In the genomic region with DNA sequence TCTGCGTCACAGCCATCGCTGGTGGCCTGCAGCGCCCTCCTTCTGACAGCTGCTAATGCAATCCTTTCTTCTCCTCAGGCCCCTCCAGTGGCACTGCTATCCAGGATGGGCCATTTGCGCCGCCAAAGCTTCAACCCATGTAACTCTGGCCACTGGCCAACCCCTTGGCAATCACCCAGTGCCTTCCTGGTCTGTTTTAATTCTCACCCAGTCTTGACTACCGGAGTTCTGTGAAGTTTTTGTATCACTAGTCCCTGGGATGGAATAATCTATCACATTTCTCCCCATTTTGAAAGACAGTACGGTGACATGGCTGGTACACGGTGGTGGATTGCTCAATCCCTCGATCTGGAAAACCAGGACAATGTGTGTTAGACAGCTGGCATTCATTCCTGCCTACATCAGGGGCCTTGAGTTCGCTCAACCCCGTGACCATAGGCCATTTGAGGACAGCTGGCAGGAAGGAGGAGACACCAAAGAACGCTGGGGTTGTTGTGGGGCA, we compare ENCODE assay signal across 9 mouse cellular contexts.
DNase-seq lines count a peak whose midpoint lies in the region; ATAC-seq and TF ChIP-seq lines count a peak whose summit lies in the region.
"Had no signal": no experiment of that assay in that cellular context is flagged by ENCODE, and none has a peak within 500 bp of the region (broad histone marks: within the 10 kb centered on the region; RNA-seq: fewer than 3 reads in every experiment).

No protein-coding gene starts in this region.

- no peaks in the 10 kb centered on the region for H3K9me3 ChIP-seq in kidney, embryonic 15.5 days (replicated peaks)
- no peaks in the 10 kb centered on the region for H3K9me3 ChIP-seq in heart, postnatal 0 days (replicated peaks; ENCODE audit: control insufficient read depth, low read length)
- H3K9me3 ChIP-seq: embryonic facial prominence, embryonic 12.5 days had no signal

- no peak for TF ChIP-seq CTCF in kidney, adult 2 months (conservative IDR thresholded peaks at IDR 0.05; ENCODE audit: insufficient read depth, insufficient read length, low read depth, low read length)
- peak; percentile 25 for TF ChIP-seq CTCF in heart, postnatal 0 days (IDR thresholded peaks at IDR 0.05; ENCODE audit: low read depth)

- no peak for TF ChIP-seq POLR2A in kidney, adult 2 months (IDR thresholded peaks at IDR 0.05; ENCODE audit: low read depth, low read length)
- TF ChIP-seq POLR2A in myocyte (IDR thresholded peaks at IDR 0.05; ENCODE audit: insufficient read length, low read depth) = no peak

- peaks cover 5% of the 10 kb centered on the region for H3K79me2 ChIP-seq in myocyte (ENCODE audit: control insufficient read depth, insufficient read depth)

- H3K36me3 ChIP-seq in kidney, adult 2 months (ENCODE audit: control insufficient read depth, insufficient read depth, low read length) = no peaks in the 10 kb centered on the region
- peaks cover 15% of the 10 kb centered on the region for H3K36me3 ChIP-seq in kidney, embryonic 15.5 days
- no peaks in the 10 kb centered on the region for H3K36me3 ChIP-seq in heart, postnatal 0 days (replicated peaks; ENCODE audit: control insufficient read depth, insufficient read depth, low read length)
- no peaks in the 10 kb centered on the region for H3K36me3 ChIP-seq in myocyte (ENCODE audit: control insufficient read depth, insufficient read depth)

- H3K9ac ChIP-seq in kidney, embryonic 15.5 days = no peak overlapping the region
- no peak overlapping the region for H3K9ac ChIP-seq in heart, postnatal 0 days (replicated peaks; ENCODE audit: low read depth, low read length)
- H3K9ac ChIP-seq: embryonic facial prominence, embryonic 12.5 days had no signal

- H3K4me2 ChIP-seq in kidney, embryonic 15.5 days = no peak overlapping the region
- H3K4me2 ChIP-seq in heart, postnatal 0 days (ENCODE audit: low read depth, low read length) = 0 out of 2 replicates have a peak overlapping the region, but pooled peaks have one; percentile 5
- no peak overlapping the region for H3K4me2 ChIP-seq in myocyte (ENCODE audit: low read depth)
- H3K4me2 ChIP-seq: embryonic facial prominence, embryonic 12.5 days had no signal

- no peak overlapping the region for H3K4me3 ChIP-seq in kidney, adult 2 months (ENCODE audit: insufficient read depth, low read depth, low read length)
- H3K4me3 ChIP-seq in kidney, embryonic 15.5 days (replicated peaks) = no peak overlapping the region
- H3K4me3 ChIP-seq in heart, postnatal 0 days (ENCODE audit: low read depth, low read length) = no peak overlapping the region
- no peak overlapping the region for H3K4me3 ChIP-seq in myocyte
- H3K4me3 ChIP-seq: embryonic facial prominence, embryonic 12.5 days had no signal

- DNase-seq in kidney, adult 2 months = peak; percentile 93
- peak; percentile 83 for DNase-seq in adrenal gland, adult 2 months
- peak; percentile 79 to 84 for DNase-seq in cerebellum, adult 18-20 months
- peak; percentile 57 for DNase-seq in heart, postnatal 0 days (ENCODE audit: low spot score)
- DNase-seq in spleen, adult 12 weeks (ENCODE audit: low spot score) = no peak
- no peak for DNase-seq in T-cell, adult 2 months (ENCODE audit: low spot score)

- no peak for ATAC-seq in kidney, embryonic 15.5 days (replicated peaks; ENCODE audit: low FRiP score)
- peak; percentile 73 for ATAC-seq in heart, postnatal 0 days (ENCODE audit: insufficient read depth, low read depth)

- peaks cover 57% of the 10 kb centered on the region for H3K4me1 ChIP-seq in kidney, adult 2 months (ENCODE audit: control insufficient read depth, insufficient read depth, low read length)
- peaks cover 43% of the 10 kb centered on the region for H3K4me1 ChIP-seq in kidney, embryonic 15.5 days
- H3K4me1 ChIP-seq in heart, postnatal 0 days (ENCODE audit: control insufficient read depth, insufficient read depth) = peaks cover 38% of the 10 kb centered on the region
- H3K4me1 ChIP-seq: embryonic facial prominence, embryonic 12.5 days had no signal

- WGBS in kidney, adult 2 months = 45% methylated on average over 12 of the region's 12 CpGs
- 76% methylated on average over 12 of the region's 12 CpGs for WGBS in kidney, embryonic 15.5 days
- WGBS in heart, postnatal 0 days = 33% methylated on average over 12 of the region's 12 CpGs

- TF ChIP-seq EP300 in heart, postnatal 0 days (IDR thresholded peaks at IDR 0.05; ENCODE audit: low read depth) = peak; percentile 67; the same call in 1 of the 2 replicates

- no peak overlapping the region for H3K27ac ChIP-seq in kidney, adult 2 months (ENCODE audit: insufficient read depth, low read depth, low read length)
- no peak overlapping the region for H3K27ac ChIP-seq in kidney, embryonic 15.5 days
- peak overlapping the region; percentile 57 for H3K27ac ChIP-seq in heart, postnatal 0 days (ENCODE audit: low read depth)
- H3K27ac ChIP-seq: embryonic facial prominence, embryonic 12.5 days had no signal

- no peak overlapping the region for H3ac ChIP-seq in myocyte (ENCODE audit: control insufficient read depth, insufficient read length)

- no peaks in the 10 kb centered on the region for H3K27me3 ChIP-seq in kidney, adult 2 months (replicated peaks; ENCODE audit: control insufficient read depth, insufficient read depth, low read length)
- no peaks in the 10 kb centered on the region for H3K27me3 ChIP-seq in kidney, embryonic 15.5 days
- no peaks in the 10 kb centered on the region for H3K27me3 ChIP-seq in heart, postnatal 0 days (ENCODE audit: control insufficient read depth, insufficient read depth, low read length)
- no peaks in the 10 kb centered on the region for H3K27me3 ChIP-seq in myocyte (ENCODE audit: control insufficient read depth, insufficient read depth, insufficient read length)
- H3K27me3 ChIP-seq: embryonic facial prominence, embryonic 12.5 days had no signal

TF ChIP-seq in myocyte, 11 proteins besides CTCF, POLR2A, EP300 and RAD21:
- peak in 1 of 3 experiments; percentile 68 for TF ChIP-seq MYOG (IDR thresholded peaks at IDR 0.05; ENCODE audit: control insufficient read depth in 1 of 3, insufficient read depth in 1 of 3, insufficient read length in 2 of 3, low read depth in 2 of 3)
- no peak for TF ChIP-seq MAX (IDR thresholded peaks at IDR 0.05; ENCODE audit: low read depth)
- TF ChIP-seq CEBPB (IDR thresholded peaks at IDR 0.05; ENCODE audit: insufficient read depth, poor library complexity, severe bottlenecking) = 0 out of 2 replicates have a peak, but pooled peaks have one; percentile 38
- peak in 1 of 3 experiments; percentile 14 for TF ChIP-seq MYOD1 (IDR thresholded peaks at IDR 0.05; ENCODE audit: control insufficient read depth in 1 of 3, insufficient read length in 2 of 3, low read depth in 2 of 3)
- TF ChIP-seq USF1 (IDR thresholded peaks at IDR 0.05; ENCODE audit: low read depth) = no peak

Comparison
In these comparisons a context has a peak if more than half of its experiments do, and no peak if none do; other contexts are left out.
1. DNase-seq: peak in kidney, adult 2 months (single experiment), adrenal gland, adult 2 months (single experiment), cerebellum, adult 18-20 months (2 of 2) and heart, postnatal 0 days (single experiment); none in spleen, adult 12 weeks (single experiment) and T-cell, adult 2 months (single experiment).